Mouse (Mus musculus) c-Kit-positive CD71-positive TER-119-positive erythroid progenitor cells, embryonic 14.5 days (primary cell): ENCODE results near the gene Dnm3.
A peak's percentile ranks its signal among the peaks of the same experiment; 100 is the strongest.

Experiments used
- DNase-seq: peaks from one replicate; pipeline ENCODE4 v3.0.0-alpha.2; 2013; ENCODE audit warnings: low spot score

The Dnm3 gene

GRCm38 (mm10) chr1:162020766-162021165, 457.1 kb downstream of the Dnm3 start:
- DNase-seq = no peak

GRCm38 (mm10) chr1:162020303-162020731, 457.5 kb downstream of the Dnm3 start:
- DNase-seq = no peak

GRCm38 (mm10) chr1:162018601-162018977, 459.2 kb downstream of the Dnm3 start:
- no peak for DNase-seq

GRCm38 (mm10) chr1:162017975-162018600, 459.7 kb downstream of the Dnm3 start:
- no peak for DNase-seq

GRCm38 (mm10) chr1:162016982-162017381, 460.9 kb downstream of the Dnm3 start:
- no peak for DNase-seq

GRCm38 (mm10) chr1:162015247-162015862, 462.5 kb downstream of the Dnm3 start:
- DNase-seq = no peak

GRCm38 (mm10) chr1:162013561-162013960, 464.3 kb downstream of the Dnm3 start:
- DNase-seq = no peak

- DNase-seq = no peak
These were observed 466.1 kb downstream of the Dnm3 start for GRCm38 (mm10) chr1:162011523-162012245.

GRCm38 (mm10) chr1:162009086-162009485, 468.7 kb downstream of the Dnm3 start:
- no peak for DNase-seq

GRCm38 (mm10) chr1:162008631-162009067, 469.2 kb downstream of the Dnm3 start:
- DNase-seq = no peak

- no peak for DNase-seq
These were observed 469.6 kb downstream of the Dnm3 start for GRCm38 (mm10) chr1:162008208-162008607.

- no peak for DNase-seq
These were observed 471.7 kb downstream of the Dnm3 start for GRCm38 (mm10) chr1:162006109-162006508.

- no peak for DNase-seq
These were observed 472.7 kb downstream of the Dnm3 start for GRCm38 (mm10) chr1:162004821-162005770.

GRCm38 (mm10) chr1:162004518-162004780, 473.4 kb downstream of the Dnm3 start:
- no peak for DNase-seq

- no peak for DNase-seq
These were observed 473.9 kb downstream of the Dnm3 start for GRCm38 (mm10) chr1:162003729-162004517.

- no peak for DNase-seq
These were observed 476.5 kb downstream of the Dnm3 start for GRCm38 (mm10) chr1:162001328-162001727.

- peak; percentile 48 for DNase-seq
These were observed 477.9 kb downstream of the Dnm3 start for GRCm38 (mm10) chr1:161999882-162000371.

GRCm38 (mm10) chr1:161999338-161999737, 478.5 kb downstream of the Dnm3 start:
- DNase-seq = no peak

- DNase-seq = no peak
These were observed 479.1 kb downstream of the Dnm3 start for GRCm38 (mm10) chr1:161998781-161999180.

- no peak for DNase-seq
These were observed 485.4 kb downstream of the Dnm3 start for GRCm38 (mm10) chr1:161992389-161992788.

GRCm38 (mm10) chr1:161991846-161992245, 486.0 kb downstream of the Dnm3 start:
- DNase-seq = no peak
